Mouse (Mus musculus): Measurements from ENCODE around the gene Dhx37.

- TF ChIP-seq POLR2A (IDR thresholded peaks at IDR 0.05; ENCODE audit: control insufficient read depth, low read depth, low read length), result no peak
- TF ChIP-seq CTCF (IDR thresholded peaks at IDR 0.05; ENCODE audit: control insufficient read depth, insufficient read depth, insufficient replicate concordance, low read depth, low read length), result no peak
Observed at GRCm38 (mm10) chr5:125476799-125477198, 42.9 kb upstream of the Dhx37 start.

Data from testis, adult 2 months (tissue).